Mouse (Mus musculus) G1E (cell line): ENCODE data around the gene Rnase4.

Experiments
- CTCF ChIP-seq: IDR thresholded peaks from 2 replicates; pipeline ENCODE4 v1.5.1; 2012; ENCODE audit warnings: low read depth, low read length, inconsistent platforms, mixed read lengths
- GATA1 ChIP-seq: IDR thresholded peaks from 2 replicates; pipeline ENCODE4 v1.6.1; 2012; ENCODE audit warnings: borderline replicate concordance, low read length, inconsistent platforms, mixed read lengths
- GATA2 ChIP-seq: IDR thresholded peaks from 2 replicates; pipeline ENCODE4 v1.6.1; 2012; ENCODE audit warnings: low read depth, low read length, inconsistent platforms, borderline replicate concordance
- POLR2AphosphoS5 ChIP-seq: IDR thresholded peaks from 2 replicates; pipeline ENCODE4 v1.6.1; 2012; ENCODE audit warnings: low read depth, low read length, inconsistent platforms; ENCODE audit not compliant: insufficient replicate concordance

- TF ChIP-seq CTCF, result no peak
- no peak for TF ChIP-seq GATA2
- no peak for TF ChIP-seq POLR2AphosphoS5
- no peak for TF ChIP-seq GATA1
Observed at GRCm38 (mm10) chr14:51144451-51144850, 53.6 kb downstream of the Rnase4 start.
